30 mouse cellular contexts compared by ENCODE assay signal in genomic region chr5:103501839-103502238, GRCm38 (mm10).
A peak's percentile ranks its signal among the peaks of the same experiment; 100 is the strongest.
DNase-seq lines count a peak whose midpoint lies in the region; ATAC-seq lines count a peak whose summit lies in the region.
"Had no signal": no experiment of that assay in that cellular context is flagged by ENCODE, and none has a peak within 500 bp of the region (broad histone marks: within the 10 kb centered on the region; RNA-seq: fewer than 3 reads in every experiment).

No protein-coding gene starts in this region.

- peaks cover 5% of the 10 kb centered on the region; the same call in 1 of the 2 replicates for H3K4me1 ChIP-seq in liver, embryonic 11.5 days (replicated peaks; ENCODE audit: control insufficient read depth, insufficient read depth, low read length)
- H3K4me1 ChIP-seq in liver, embryonic 13.5 days (replicated peaks) = peaks cover 14% of the 10 kb centered on the region
- H3K4me1 ChIP-seq in midbrain, embryonic 13.5 days (replicated peaks) = no peaks in the 10 kb centered on the region
- H3K4me1 ChIP-seq in forebrain, embryonic 10.5 days = peaks cover 9% of the 10 kb centered on the region; the same call in 1 of the 2 replicates
- H3K4me1 ChIP-seq: forebrain, embryonic 13.5 days had no signal

- H3K4me2 ChIP-seq in liver, embryonic 11.5 days = no peak overlapping the region
- H3K4me2 ChIP-seq in liver, embryonic 13.5 days = no peak overlapping the region
- no peak overlapping the region for H3K4me2 ChIP-seq in midbrain, embryonic 13.5 days (replicated peaks)
- H3K4me2 ChIP-seq: embryonic facial prominence, embryonic 13.5 days; forebrain, embryonic 13.5 days; heart, embryonic 11.5 days; hindbrain, embryonic 14.5 days had no signal

- H3K9me3 ChIP-seq in liver, embryonic 11.5 days (ENCODE audit: control insufficient read depth, low read length) = no peaks in the 10 kb centered on the region
- no peaks in the 10 kb centered on the region for H3K9me3 ChIP-seq in liver, embryonic 13.5 days (replicated peaks)
- H3K9me3 ChIP-seq in midbrain, embryonic 13.5 days = no peaks in the 10 kb centered on the region
- H3K9me3 ChIP-seq in forebrain, embryonic 10.5 days = no peaks in the 10 kb centered on the region
- H3K9me3 ChIP-seq: embryonic facial prominence, embryonic 10.5 days; embryonic facial prominence, embryonic 13.5 days; forebrain, embryonic 13.5 days had no signal

- no peaks in the 10 kb centered on the region for H3K36me3 ChIP-seq in liver, embryonic 11.5 days (ENCODE audit: control insufficient read depth, insufficient read depth, low read length)
- H3K36me3 ChIP-seq in liver, embryonic 13.5 days = no peaks in the 10 kb centered on the region
- 0 out of 2 replicates have a peak, but pooled peaks cover 3% of the 10 kb centered on the region for H3K36me3 ChIP-seq in midbrain, embryonic 13.5 days
- peaks cover 26% of the 10 kb centered on the region for H3K36me3 ChIP-seq in forebrain, embryonic 10.5 days (replicated peaks)
- H3K36me3 ChIP-seq: G1E had no signal

- no peak overlapping the region for H3K9ac ChIP-seq in liver, embryonic 11.5 days (ENCODE audit: low read depth, low read length)
- H3K9ac ChIP-seq in liver, embryonic 13.5 days = no peak overlapping the region
- H3K9ac ChIP-seq in midbrain, embryonic 13.5 days (replicated peaks) = no peak overlapping the region
- H3K9ac ChIP-seq: embryonic facial prominence, embryonic 13.5 days; forebrain, embryonic 13.5 days; hindbrain, embryonic 14.5 days had no signal

- WGBS in liver, embryonic 11.5 days = 78% methylated on average over 6 of the region's 6 CpGs
- 67% methylated on average over 6 of the region's 6 CpGs for WGBS in liver, embryonic 13.5 days (ENCODE audit: insufficient replicate concordance)
- WGBS in midbrain, embryonic 13.5 days = 93% methylated on average over 6 of the region's 6 CpGs
- WGBS in forebrain, embryonic 10.5 days = 92% methylated on average over 6 of the region's 6 CpGs

- ATAC-seq in liver, embryonic 11.5 days (replicated peaks; ENCODE audit: low FRiP score) = peak; percentile 80
- peak; percentile 60 for ATAC-seq in liver, embryonic 13.5 days (ENCODE audit: low read depth)
- peak; percentile 95 for ATAC-seq in megakaryocyte progenitor cell, adult 5-6 weeks (replicated peaks; ENCODE audit: poor library complexity)
- no peak for ATAC-seq in midbrain, embryonic 13.5 days
- ATAC-seq: forebrain, embryonic 13.5 days; forebrain, embryonic 16.5 days; hindbrain, postnatal 0 days had no signal

- H3K4me3 ChIP-seq in liver, embryonic 11.5 days (ENCODE audit: low read depth, low read length) = no peak overlapping the region
- no peak overlapping the region for H3K4me3 ChIP-seq in liver, embryonic 13.5 days (replicated peaks)
- H3K4me3 ChIP-seq in midbrain, embryonic 13.5 days (replicated peaks) = no peak overlapping the region
- no peak overlapping the region for H3K4me3 ChIP-seq in forebrain, embryonic 10.5 days
- H3K4me3 ChIP-seq: embryonic facial prominence, embryonic 10.5 days; embryonic facial prominence, embryonic 13.5 days; erythroblast, embryonic 14.5 days; forebrain, embryonic 13.5 days had no signal

- H3K27ac ChIP-seq in liver, embryonic 11.5 days (ENCODE audit: low read depth, low read length) = no peak overlapping the region
- no peak overlapping the region for H3K27ac ChIP-seq in liver, embryonic 13.5 days
- H3K27ac ChIP-seq in midbrain, embryonic 13.5 days = no peak overlapping the region
- no peak overlapping the region for H3K27ac ChIP-seq in forebrain, embryonic 10.5 days
- H3K27ac ChIP-seq: embryonic facial prominence, embryonic 10.5 days; embryonic facial prominence, embryonic 13.5 days; forebrain, embryonic 13.5 days; hindbrain, embryonic 14.5 days; hindbrain, postnatal 0 days had no signal

- H3K27me3 ChIP-seq in liver, embryonic 11.5 days (replicated peaks; ENCODE audit: control insufficient read depth, insufficient read depth, low read length) = no peaks in the 10 kb centered on the region
- no peaks in the 10 kb centered on the region for H3K27me3 ChIP-seq in liver, embryonic 13.5 days
- no peaks in the 10 kb centered on the region for H3K27me3 ChIP-seq in midbrain, embryonic 13.5 days
- H3K27me3 ChIP-seq in forebrain, embryonic 10.5 days (ENCODE audit: poor library complexity, severe bottlenecking) = no peaks in the 10 kb centered on the region
- H3K27me3 ChIP-seq: CH12.LX; embryonic facial prominence, embryonic 13.5 days; forebrain, embryonic 13.5 days had no signal

- no peak for DNase-seq in liver, embryonic 11.5 days (ENCODE audit: low spot score)
- DNase-seq in liver = no peak
- no peak for DNase-seq in liver, embryonic 13.5 days
- no peak for DNase-seq in kidney, postnatal 10 days
- no peak for DNase-seq in forebrain, embryonic 10.5 days (ENCODE audit: extremely low spot score, low spot score)
- DNase-seq: adrenal gland, adult 2 months; adrenal gland, postnatal 14 days; B cell, adult 2 months; cerebellum, adult 11 months; cerebellum, adult 2 months; cerebellum, adult 9-11 months; cerebellum, postnatal 25 days; embryo, embryonic 11 days; gastrocnemius, postnatal 10 days; gastrocnemius, postnatal 36 days; heart, adult 11 months; heart, postnatal 10 days; heart, postnatal 4 days had no signal
